Mouse (Mus musculus): ENCODE measurements around the gene Rabgap1. TPM values are rescaled to one million over a fixed set of nuclear protein-coding genes. Genes with fewer than 3 reads are reported as not detected.

Rabgap1 gene
- total and polyA plus RNA-seq, 3 experiments: 10.5 to 49.8 (median 12.9) TPM

DNA sequence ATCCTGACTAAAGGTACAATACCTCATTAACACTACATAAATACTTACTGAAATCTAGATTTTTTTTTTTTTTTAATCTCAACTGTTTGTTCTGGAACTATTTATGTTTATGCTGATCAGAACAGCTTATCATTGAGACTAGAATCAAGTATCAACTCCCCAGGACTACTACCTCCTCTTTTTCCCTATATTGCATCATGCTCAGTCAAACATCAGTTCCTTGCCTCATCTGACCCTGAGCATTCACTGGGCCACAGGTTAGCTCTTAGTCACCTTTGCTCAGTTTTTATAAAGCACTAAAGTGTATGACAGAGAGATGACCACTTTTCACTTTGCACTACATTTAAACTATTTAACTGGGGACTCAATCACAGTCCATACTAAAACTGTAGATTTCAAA lies 144.8 kb downstream of the Rabgap1 start:
- Histone ChIP-seq H3K36me3 (ENCODE audit: control insufficient read depth in 1 of 2, insufficient read depth in 2 of 2, low read length in 2 of 2) (peaks cover 5% of the 10 kb centered on the region in 2 experiments), H3K79me2 (ENCODE audit: control insufficient read depth, insufficient read depth, low read length, poor library complexity) (no peaks in the 10 kb centered on the region), H3K9ac (ENCODE audit: control insufficient read depth, low read depth, low read length, poor library complexity, severe bottlenecking) (no peak overlapping the region), H3K27ac (ENCODE audit: control insufficient read depth, low read depth, low read length) (no peak overlapping the region; the same call in 1 of the 2 replicates), H3K4me1 (ENCODE audit: control insufficient read depth in 1 of 2, insufficient read depth in 2 of 2, low read length in 2 of 2) (peaks cover 2 to 6% of the 10 kb centered on the region in 2 experiments; a peak in 3 of 4 replicates), H3K27me3 (ENCODE audit: control insufficient read depth in 1 of 2, insufficient read depth in 2 of 2, low read length in 2 of 2) (no peaks in the 10 kb centered on the region), H3K4me3 (ENCODE audit: control insufficient read depth in 1 of 2, insufficient read depth in 1 of 2, low read depth in 2 of 2, low read length in 2 of 2) (no peak overlapping the region), H3K9me3 (replicated peaks; ENCODE audit: insufficient read depth, low read length) (no peaks in the 10 kb centered on the region)
- DNase-seq (ENCODE audit: low read depth, low spot score): peak; percentile 34
- TF ChIP-seq EP300 (IDR thresholded peaks at IDR 0.05; ENCODE audit: low read depth in 1 of 2, low read length in 2 of 2): peak in 1 of 2 experiments; percentile 73; a peak in 1 of 4 replicates
- no peak for TF ChIP-seq MEF2A (IDR thresholded peaks at IDR 0.05; ENCODE audit: extremely low read depth, insufficient replicate concordance, low read depth, low read length, poor library complexity, severe bottlenecking)
- TF ChIP-seq ZMIZ1 (IDR thresholded peaks at IDR 0.05; ENCODE audit: low read depth, low read length): no peak
- peak; percentile 49; the same call in 1 of the 2 replicates for TF ChIP-seq TCF12 (IDR thresholded peaks at IDR 0.05; ENCODE audit: low read depth, low read length)
- peak; percentile 19; the same call in 1 of the 2 replicates for TF ChIP-seq ETS1 (IDR thresholded peaks at IDR 0.05; ENCODE audit: low read depth, low read length)
- no peak for TF ChIP-seq ZC3H11A (IDR thresholded peaks at IDR 0.05; ENCODE audit: low read depth, low read length)
- no peak for TF ChIP-seq ZNF384 (IDR thresholded peaks at IDR 0.05; ENCODE audit: low read depth, low read length)
- no peak for TF ChIP-seq USF1 (IDR thresholded peaks at IDR 0.05; ENCODE audit: low read depth, low read length)
- TF ChIP-seq TAL1 (IDR thresholded peaks at IDR 0.05; ENCODE audit: low read length): no peak
- TF ChIP-seq SIN3A (IDR thresholded peaks at IDR 0.05; ENCODE audit: low read length): no peak

Other genes starting within 250 kb of the Rabgap1 start
- gene Olfr366, start 231.7 kb upstream of the Rabgap1 start, total RNA-seq (2012; rRNA removed): not detected in 2 replicates
- under 1 TPM in 1 of 2 experiments, not detected in 1; 0.01 TPM for gene Olfr366, start 231.7 kb upstream of the Rabgap1 start, polyA plus RNA-seq (2012; ENCODE audit: insufficient read depth in 1 of 2, insufficient read length in 2 of 2, low read depth in 1 of 2, low replicate concordance in 2 of 2, missing spikeins in 1 of 2)
- gene Olfr368, start 116.8 kb upstream of the Rabgap1 start, total RNA-seq (2012; rRNA removed): not detected in 2 replicates
- gene Olfr368, start 116.8 kb upstream of the Rabgap1 start, polyA plus RNA-seq (2012; ENCODE audit: insufficient read depth in 1 of 2, insufficient read length in 2 of 2, low read depth in 1 of 2, low replicate concordance in 2 of 2, missing spikeins in 1 of 2): not detected
- 25.7 and 30.4 TPM in 2 replicates for gene Pdcl, start 83.9 kb upstream of the Rabgap1 start, total RNA-seq (2012; rRNA removed)
- 10 to 100 TPM in 1 of 2 experiments, not detected in 1; 45.8 TPM for gene Pdcl, start 83.9 kb upstream of the Rabgap1 start, polyA plus RNA-seq (2012; ENCODE audit: insufficient read depth in 1 of 2, insufficient read length in 2 of 2, low read depth in 1 of 2, low replicate concordance in 2 of 2, missing spikeins in 1 of 2)
- 9.8 and 10.5 TPM in 2 replicates for gene Rc3h2, start 20.4 kb upstream of the Rabgap1 start, total RNA-seq (2012; rRNA removed)
- 10 to 100 TPM in 1 of 2 experiments, 1 to 10 TPM in 1; 4.1 to 43.5 TPM for gene Rc3h2, start 20.4 kb upstream of the Rabgap1 start, polyA plus RNA-seq (2012; ENCODE audit: insufficient read depth in 1 of 2, insufficient read length in 2 of 2, low read depth in 1 of 2, low replicate concordance in 2 of 2, missing spikeins in 1 of 2)
- 4.6 and 5.0 TPM in 2 replicates for gene Zbtb26, start 144 bp upstream of the Rabgap1 start, total RNA-seq (2012; rRNA removed)
- 1 to 10 TPM in 1 of 2 experiments, not detected in 1; 4.2 TPM for gene Zbtb26, start 144 bp upstream of the Rabgap1 start, polyA plus RNA-seq (2012; ENCODE audit: insufficient read depth in 1 of 2, insufficient read length in 2 of 2, low read depth in 1 of 2, low replicate concordance in 2 of 2, missing spikeins in 1 of 2)
- gene Zbtb6, start 108 bp upstream of the Rabgap1 start, total RNA-seq (2012; rRNA removed): 7.4 and 8.7 TPM in 2 replicates
- gene Zbtb6, start 108 bp upstream of the Rabgap1 start, polyA plus RNA-seq (2012; ENCODE audit: insufficient read depth in 1 of 2, insufficient read length in 2 of 2, low read depth in 1 of 2, low replicate concordance in 2 of 2, missing spikeins in 1 of 2): 1 to 10 TPM in 1 of 2 experiments, not detected in 1; 5.3 TPM
- gene Gpr21, start 73.1 kb downstream of the Rabgap1 start, total RNA-seq (2012; rRNA removed): 0.16 and 0.23 TPM in 2 replicates
- gene Gpr21, start 73.1 kb downstream of the Rabgap1 start, polyA plus RNA-seq (2012; ENCODE audit: insufficient read depth in 1 of 2, insufficient read length in 2 of 2, low read depth in 1 of 2, low replicate concordance in 2 of 2, missing spikeins in 1 of 2): under 1 TPM in 1 of 2 experiments, not detected in 1; 0.01 TPM

All from MEL (cell line).